Mouse (Mus musculus) liver, postnatal 0 days (tissue): Measurements from ENCODE around the gene Smarcd3. TPM values are rescaled to one million over a fixed set of nuclear protein-coding genes. Genes with fewer than 3 reads are reported as not detected.

ENCODE experiments used
- ATAC-seq: fragments of 200-750 bp; cut with Nextera tagmentation; 2 replicates; pipeline ENCODE4 v1.8.0; 2017; ENCODE audit warnings: mild to moderate bottlenecking, moderate library complexity
- DNase-seq: peaks from one replicate; pipeline ENCODE4 v3.0.0-alpha.2; 2016
- H3K27ac ChIP-seq: fragments of 300-500 bp; sonication (generic); 2 replicates; pipeline ENCODE4 v1.5.1; 2014; ENCODE audit warnings: antibody characterized with exemption, moderate library complexity, mild to moderate bottlenecking, low read depth
- H3K27me3 ChIP-seq: fragments of 300-500 bp; sonication (generic); 2 replicates; pipeline ENCODE4 v1.6.1; 2014; ENCODE audit warnings: low read length, control low read depth, mixed read lengths; ENCODE audit not compliant: insufficient read depth
- H3K36me3 ChIP-seq: fragments of 300-500 bp; sonication (generic); replicated peaks from 2 replicates; pipeline ENCODE4 v1.6.1; 2014; ENCODE audit warnings: mild to moderate bottlenecking, control low read depth, low read length, moderate library complexity, mixed read lengths; ENCODE audit not compliant: insufficient read depth
- H3K4me1 ChIP-seq: fragments of 300-500 bp; sonication (generic); 2 replicates; pipeline ENCODE4 v1.6.1; 2014; ENCODE audit warnings: antibody characterized with exemption, mild to moderate bottlenecking, control low read depth; ENCODE audit not compliant: insufficient read depth
- H3K4me2 ChIP-seq: fragments of 300-500 bp; sonication (generic); 2 replicates; pipeline ENCODE4 v1.6.1; 2014; ENCODE audit warnings: low read depth, mild to moderate bottlenecking, low read length, moderate library complexity, mixed read lengths
- H3K4me3 ChIP-seq: fragments of 300-500 bp; sonication (generic); 2 replicates; pipeline ENCODE4 v1.5.1; 2014; ENCODE audit warnings: low read depth, low read length
- H3K9ac ChIP-seq: fragments of 300-500 bp; sonication (generic); replicated peaks from 2 replicates; pipeline ENCODE4 v1.6.1; 2014; ENCODE audit warnings: mild to moderate bottlenecking, moderate library complexity
- H3K9me3 ChIP-seq: fragments of 300-500 bp; sonication (generic); 2 replicates; pipeline ENCODE4 v1.6.1; 2016; ENCODE audit warnings: mild to moderate bottlenecking, control low read depth, low read length, mixed read lengths
- CTCF ChIP-seq: sonication (generic); IDR thresholded peaks from 2 replicates; pipeline ENCODE4 v1.5.1; 2016; ENCODE audit warnings: antibody characterized with exemption, low read depth
- EP300 ChIP-seq: IDR thresholded peaks from 2 replicates; pipeline ENCODE4 v1.6.1; 2016; ENCODE audit warnings: antibody characterized with exemption, low read depth, mild to moderate bottlenecking
- WGBS: fragments of 180-500 bp; shearing (Covaris S2); extraction: QIAGEN DNeasy Blood & Tissue Kit; methylation state at CpG from one replicate; pipeline ENCODE4 v1.1.7; 2014; ENCODE audit not compliant: insufficient replicate concordance; 5-methylcytosine and 5-hydroxymethylcytosine counted together
- polyA plus RNA-seq: library from polyadenylated mRNA; unstranded; fragments of >200 nt; fragmentation: Nextera tagmentation; extraction: Ambion mirVana; gene quantifications from 2 replicates; pipeline ENCODE4 v1.2.1, GENCODE M21; 2015

The Smarcd3 gene
- polyA plus RNA-seq, 1 experiment from 2014 or later: 0.80 TPM

DNA sequence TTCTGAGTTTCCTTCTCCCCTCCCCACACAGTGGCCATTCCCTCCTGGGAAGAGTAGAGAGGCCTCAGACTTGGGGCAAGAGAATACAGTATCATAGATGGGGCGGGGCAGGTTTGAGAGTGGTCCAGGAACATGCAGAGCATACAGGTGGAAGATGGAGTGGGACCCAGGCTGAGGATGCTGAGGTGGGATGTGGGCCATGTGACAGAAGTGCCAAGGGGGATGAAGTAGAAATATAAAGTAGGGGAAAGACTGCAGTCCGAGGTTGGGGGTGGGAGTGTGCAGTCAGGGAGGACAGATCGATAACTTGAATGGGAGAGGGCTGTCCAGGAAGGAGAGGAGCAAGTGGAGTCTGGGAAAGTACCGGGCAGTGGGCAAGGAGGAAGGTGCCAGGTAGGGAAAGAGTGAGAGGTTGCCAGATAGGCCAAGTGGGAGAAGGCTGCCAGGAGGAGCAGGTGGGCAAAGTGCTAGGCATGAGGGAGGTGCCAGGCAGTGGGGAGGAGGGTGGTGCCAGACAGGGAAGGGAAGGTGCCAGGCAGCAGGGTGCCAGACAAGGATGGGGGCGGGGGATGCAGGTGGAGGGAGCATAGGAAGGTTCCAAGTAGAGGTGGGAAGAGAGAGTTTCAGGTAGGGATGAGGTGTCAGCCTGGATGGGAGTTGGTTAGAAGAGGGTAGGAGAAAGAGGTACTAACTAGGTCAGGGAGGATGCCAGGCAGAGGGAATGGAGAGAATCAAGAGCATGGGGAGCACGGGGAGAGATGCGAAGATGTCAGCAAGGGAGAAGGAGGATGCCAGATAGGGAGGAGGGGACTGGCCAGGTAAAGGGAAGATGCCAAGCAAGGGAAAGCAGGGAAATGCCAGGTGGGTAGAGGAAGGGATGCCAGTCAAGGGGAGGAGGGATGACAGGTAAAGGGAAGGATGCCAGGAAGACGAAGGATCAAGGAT is 898 bp downstream of the Smarcd3 start:
- WGBS: 40% methylated on average over 8 of the region's 8 CpGs
- ATAC-seq (no peak), DNase-seq (no peak)
- Histone ChIP-seq H3K36me3 (no peaks in the 10 kb centered on the region), H3K4me3 (no peak overlapping the region), H3K4me1 (no peaks in the 10 kb centered on the region), H3K9ac (no peak overlapping the region), H3K27ac (no peak overlapping the region), H3K9me3 (no peaks in the 10 kb centered on the region), H3K4me2 (no peak overlapping the region), H3K27me3 (peaks cover 15% of the 10 kb centered on the region)
- TF ChIP-seq CTCF: no peak
- TF ChIP-seq EP300: no peak

DNA sequence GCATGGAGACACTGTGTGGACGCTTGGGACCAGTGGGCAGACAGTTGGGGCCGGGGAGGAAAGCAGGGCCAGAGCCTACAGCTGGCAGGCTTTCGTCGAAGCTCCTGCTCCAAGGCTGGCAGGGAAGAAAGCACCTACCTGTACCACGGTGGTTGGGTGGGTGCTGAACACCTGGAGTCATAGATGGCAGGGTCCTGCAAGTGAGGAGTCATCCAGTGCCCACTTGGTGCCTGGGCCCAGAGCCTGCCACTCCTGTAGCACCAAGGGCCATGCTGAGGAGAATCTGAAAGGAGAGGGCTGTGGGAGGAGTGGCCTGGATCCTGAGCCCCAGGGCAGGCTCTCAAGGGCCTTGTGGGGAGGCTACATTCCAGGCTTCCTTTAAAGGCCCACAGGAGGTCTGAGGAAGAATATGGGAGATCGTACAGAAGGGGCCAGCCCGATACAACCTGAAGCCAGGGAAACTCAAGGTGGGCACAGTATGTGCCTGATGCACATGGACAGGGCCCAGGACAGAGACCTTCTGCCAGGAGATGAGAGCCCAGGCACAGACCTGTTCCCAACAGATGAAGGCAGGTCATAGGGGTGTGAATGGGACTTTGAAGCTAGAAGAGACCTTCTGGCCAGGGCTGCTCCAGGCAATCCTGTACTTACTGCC is 1.7 kb downstream of the Smarcd3 start:
- H3K9ac ChIP-seq: no peak overlapping the region
- no peak overlapping the region for H3K27ac ChIP-seq
- ATAC-seq: no peak
- no peak for DNase-seq
- TF ChIP-seq CTCF: no peak
- no peak for TF ChIP-seq EP300
- no peaks in the 10 kb centered on the region for H3K36me3 ChIP-seq
- no peak overlapping the region for H3K4me2 ChIP-seq
- WGBS: 62% methylated on average over 7 of the region's 7 CpGs
- H3K9me3 ChIP-seq: no peaks in the 10 kb centered on the region
- peaks cover 15% of the 10 kb centered on the region for H3K27me3 ChIP-seq
- H3K4me1 ChIP-seq: no peaks in the 10 kb centered on the region
- no peak overlapping the region for H3K4me3 ChIP-seq

DNA sequence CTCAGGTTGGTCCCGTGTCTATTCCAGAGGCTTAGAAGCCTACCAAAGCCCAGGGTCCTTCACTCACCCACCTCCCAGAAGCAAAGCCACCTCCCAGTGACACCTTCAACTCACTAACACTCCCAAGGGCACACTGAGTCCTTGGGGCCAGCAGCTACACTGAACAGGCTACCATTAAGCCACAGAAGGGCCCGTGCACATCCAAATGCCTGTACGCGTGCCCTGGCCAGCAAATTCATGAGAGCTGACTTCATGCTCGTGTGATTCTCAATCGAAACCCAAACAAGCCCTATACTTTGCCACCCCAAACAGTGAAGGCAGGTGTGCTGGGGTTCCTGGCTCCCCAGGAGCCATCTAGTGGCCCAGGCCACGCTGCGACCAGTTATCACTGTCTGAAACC is 3.6 kb downstream of the Smarcd3 start:
- no peak for DNase-seq
- Histone ChIP-seq H3K9me3 (no peaks in the 10 kb centered on the region), H3K4me1 (no peaks in the 10 kb centered on the region), H3K36me3 (no peaks in the 10 kb centered on the region), H3K27me3 (peaks cover 15% of the 10 kb centered on the region), H3K27ac (no peak overlapping the region), H3K4me2 (no peak overlapping the region), H3K4me3 (no peak overlapping the region), H3K9ac (no peak overlapping the region)
- no peak for ATAC-seq
- WGBS: 79% methylated on average over 8 of the region's 8 CpGs
- no peak for TF ChIP-seq CTCF
- TF ChIP-seq EP300: no peak

DNA sequence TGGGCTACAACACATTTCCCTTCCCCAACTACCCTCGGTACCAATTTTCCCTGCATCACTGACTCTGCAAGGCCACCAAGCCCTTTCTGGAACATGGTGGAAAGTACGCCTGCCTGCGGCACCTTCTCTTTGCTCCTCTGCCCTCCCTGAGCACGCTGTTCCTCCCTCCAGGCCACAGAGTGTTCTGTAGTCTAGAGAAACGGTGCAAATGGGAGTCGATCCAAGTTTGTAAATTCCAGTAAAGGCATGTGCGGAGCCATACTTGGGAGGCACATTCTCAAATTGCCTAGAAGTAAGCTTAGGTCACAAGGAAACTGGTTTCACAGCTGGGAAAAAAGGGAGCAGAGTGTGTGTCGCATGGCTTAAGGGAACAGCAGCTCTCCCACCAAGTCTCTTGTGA is 4.1 kb downstream of the Smarcd3 start:
- ATAC-seq (no peak), DNase-seq (no peak)
- Histone ChIP-seq H3K9ac (no peak overlapping the region), H3K4me3 (no peak overlapping the region), H3K4me2 (no peak overlapping the region), H3K27me3 (peaks cover 15% of the 10 kb centered on the region), H3K27ac (no peak overlapping the region), H3K36me3 (no peaks in the 10 kb centered on the region), H3K9me3 (no peaks in the 10 kb centered on the region), H3K4me1 (no peaks in the 10 kb centered on the region)
- TF ChIP-seq EP300: no peak
- TF ChIP-seq CTCF: no peak
- WGBS: 75% methylated on average over 8 of the region's 8 CpGs

- ATAC-seq: no peak
- Histone ChIP-seq H3K27me3 (peaks cover 8% of the 10 kb centered on the region), H3K9ac (no peak overlapping the region), H3K9me3 (no peaks in the 10 kb centered on the region), H3K27ac (no peak overlapping the region), H3K4me2 (no peak overlapping the region), H3K4me3 (no peak overlapping the region), H3K4me1 (no peaks in the 10 kb centered on the region), H3K36me3 (no peaks in the 10 kb centered on the region)
- no peak for DNase-seq
- WGBS: 69% methylated on average over 3 of the region's 3 CpGs
- no peak for TF ChIP-seq EP300
- no peak for TF ChIP-seq CTCF
These were observed 5.3 kb downstream of the Smarcd3 start for GRCm38 (mm10) chr5:24618921-24619320.

GRCm38 (mm10) chr5:24615097-24615496 is 9.1 kb downstream of the Smarcd3 start:
- no peak for ATAC-seq
- H3K36me3 ChIP-seq: no peaks in the 10 kb centered on the region
- no peaks in the 10 kb centered on the region for H3K27me3 ChIP-seq
- H3K27ac ChIP-seq: no peak overlapping the region
- DNase-seq: no peak
- no peak overlapping the region for H3K4me3 ChIP-seq
- no peak overlapping the region for H3K9ac ChIP-seq
- no peak overlapping the region for H3K4me2 ChIP-seq
- H3K9me3 ChIP-seq: no peaks in the 10 kb centered on the region
- H3K4me1 ChIP-seq: no peaks in the 10 kb centered on the region
- TF ChIP-seq CTCF (no peak), EP300 (no peak)
- WGBS: 59% methylated on average over 6 of the region's 6 CpGs
